Mouse (Mus musculus): ENCODE results near the gene Rgs3. TPM values are rescaled to one million over a fixed set of nuclear protein-coding genes. Genes with fewer than 3 reads are reported as not detected.

Rgs3 gene
- total and polyA plus RNA-seq, 3 experiments, result not detected

GRCm38 (mm10) chr4:62730861-62731260, 171.2 kb downstream of the Rgs3 start:
- no peaks in the 10 kb centered on the region for H3K9me3 ChIP-seq (replicated peaks; ENCODE audit: insufficient read depth, low read length)
- DNase-seq (ENCODE audit: low read depth, low spot score), result no peak
- H3K27ac ChIP-seq (ENCODE audit: control insufficient read depth, low read depth, low read length), result no peak overlapping the region
- no peaks in the 10 kb centered on the region for H3K79me2 ChIP-seq (ENCODE audit: control insufficient read depth, insufficient read depth, low read length, poor library complexity)
- H3K4me1 ChIP-seq (ENCODE audit: control insufficient read depth in 1 of 2, insufficient read depth in 2 of 2, low read length in 2 of 2), result no peaks in the 10 kb centered on the region
- H3K4me3 ChIP-seq (ENCODE audit: control insufficient read depth in 1 of 2, insufficient read depth in 1 of 2, low read depth in 2 of 2, low read length in 2 of 2), result no peak overlapping the region
- TF ChIP-seq MAZ (IDR thresholded peaks at IDR 0.05; ENCODE audit: low read depth, low read length), result no peak
- TF ChIP-seq HCFC1 (IDR thresholded peaks at IDR 0.05; ENCODE audit: low read depth, low read length), result no peak
- no peak for TF ChIP-seq TBP (IDR thresholded peaks at IDR 0.05; ENCODE audit: low read depth, low read length)
- no peak for TF ChIP-seq ZNF384 (IDR thresholded peaks at IDR 0.05; ENCODE audit: low read depth, low read length)
- TF ChIP-seq GABPA (IDR thresholded peaks at IDR 0.05; ENCODE audit: low read depth, low read length), result no peak
- no peak for TF ChIP-seq ZKSCAN1 (IDR thresholded peaks at IDR 0.05; ENCODE audit: low read depth, low read length)
- no peak for TF ChIP-seq MAFK (IDR thresholded peaks at IDR 0.05; ENCODE audit: borderline replicate concordance, low read depth, low read length)
- TF ChIP-seq EP300 (IDR thresholded peaks at IDR 0.05; ENCODE audit: low read depth in 1 of 2, low read length in 2 of 2), result no peak
- TF ChIP-seq NRF1 (IDR thresholded peaks at IDR 0.05; ENCODE audit: insufficient read depth, low read depth, low read length, poor library complexity, severe bottlenecking), result no peak
- TF ChIP-seq KAT2A (conservative IDR thresholded peaks at IDR 0.05; ENCODE audit: low read depth, low read length), result no peak
- no peak for TF ChIP-seq ZMIZ1 (IDR thresholded peaks at IDR 0.05; ENCODE audit: low read depth, low read length)
- TF ChIP-seq CTCF (IDR thresholded peaks at IDR 0.05 in 2 of 3, conservative IDR thresholded peaks at IDR 0.05 in 1 of 3; ENCODE audit: control insufficient read depth in 1 of 3, insufficient read depth in 1 of 3, low read depth in 2 of 3, low read length in 3 of 3, poor library complexity in 1 of 3, severe bottlenecking in 1 of 3), result no peak
- TF ChIP-seq POLR2AphosphoS2 (IDR thresholded peaks at IDR 0.05; ENCODE audit: low read length), result no peak
- no peak for TF ChIP-seq BHLHE40 (IDR thresholded peaks at IDR 0.05; ENCODE audit: borderline replicate concordance, low read depth, low read length)
- H3K9ac ChIP-seq (ENCODE audit: control insufficient read depth, low read depth, low read length, poor library complexity, severe bottlenecking), result no peak overlapping the region
- H3K27me3 ChIP-seq (ENCODE audit: control insufficient read depth in 1 of 2, insufficient read depth in 2 of 2, low read length in 2 of 2), result no peaks in the 10 kb centered on the region
- H3K36me3 ChIP-seq (ENCODE audit: control insufficient read depth in 1 of 2, insufficient read depth in 2 of 2, low read length in 2 of 2), result no peaks in the 10 kb centered on the region

GRCm38 (mm10) chr4:62731531-62732063, 171.9 kb downstream of the Rgs3 start:
- Histone ChIP-seq H3K4me1 (ENCODE audit: control insufficient read depth in 1 of 2, insufficient read depth in 2 of 2, low read length in 2 of 2) (no peaks in the 10 kb centered on the region), H3K27ac (ENCODE audit: control insufficient read depth, low read depth, low read length) (no peak overlapping the region), H3K9ac (ENCODE audit: control insufficient read depth, low read depth, low read length, poor library complexity, severe bottlenecking) (no peak overlapping the region), H3K36me3 (ENCODE audit: control insufficient read depth in 1 of 2, insufficient read depth in 2 of 2, low read length in 2 of 2) (no peaks in the 10 kb centered on the region), H3K27me3 (ENCODE audit: control insufficient read depth in 1 of 2, insufficient read depth in 2 of 2, low read length in 2 of 2) (no peaks in the 10 kb centered on the region), H3K79me2 (ENCODE audit: control insufficient read depth, insufficient read depth, low read length, poor library complexity) (no peaks in the 10 kb centered on the region), H3K4me3 (ENCODE audit: control insufficient read depth in 1 of 2, insufficient read depth in 1 of 2, low read depth in 2 of 2, low read length in 2 of 2) (no peak overlapping the region), H3K9me3 (replicated peaks; ENCODE audit: insufficient read depth, low read length) (no peaks in the 10 kb centered on the region)
- TF ChIP-seq ZKSCAN1 (IDR thresholded peaks at IDR 0.05; ENCODE audit: low read depth, low read length) (no peak), USF2 (IDR thresholded peaks at IDR 0.05; ENCODE audit: borderline replicate concordance in 1 of 2, insufficient read depth in 1 of 2, low read depth in 1 of 2, low read length in 2 of 2) (no peak), USF1 (IDR thresholded peaks at IDR 0.05; ENCODE audit: low read depth, low read length) (no peak), E2F4 (IDR thresholded peaks at IDR 0.05; ENCODE audit: borderline replicate concordance, low read depth, low read length) (no peak), MYB (IDR thresholded peaks at IDR 0.05; ENCODE audit: low read depth, low read length) (no peak), NRF1 (IDR thresholded peaks at IDR 0.05; ENCODE audit: insufficient read depth, low read depth, low read length, poor library complexity, severe bottlenecking) (no peak), ETS1 (IDR thresholded peaks at IDR 0.05; ENCODE audit: low read depth, low read length) (no peak), ELF1 (IDR thresholded peaks at IDR 0.05; ENCODE audit: low read depth, low read length) (no peak), MAX (IDR thresholded peaks at IDR 0.05; ENCODE audit: low read length) (no peak), MXI1 (IDR thresholded peaks at IDR 0.05; ENCODE audit: low read depth, low read length) (no peak), CTCF (IDR thresholded peaks at IDR 0.05 in 2 of 3, conservative IDR thresholded peaks at IDR 0.05 in 1 of 3; ENCODE audit: control insufficient read depth in 1 of 3, insufficient read depth in 1 of 3, low read depth in 2 of 3, low read length in 3 of 3, poor library complexity in 1 of 3, severe bottlenecking in 1 of 3) (no peak), ZMIZ1 (IDR thresholded peaks at IDR 0.05; ENCODE audit: low read depth, low read length) (no peak), MEF2A (IDR thresholded peaks at IDR 0.05; ENCODE audit: extremely low read depth, insufficient replicate concordance, low read depth, low read length, poor library complexity, severe bottlenecking) (no peak)
- no peak for DNase-seq (ENCODE audit: low read depth, low spot score)
